Mouse (Mus musculus): ENCODE measurements at regions not wholly inside any gene's neighbourhood (a gene's known extent, or its start where the extent isn't known, plus 50 kb on each side); places are given as distances from the start of the nearest gene placed in this dataset.

DNA sequence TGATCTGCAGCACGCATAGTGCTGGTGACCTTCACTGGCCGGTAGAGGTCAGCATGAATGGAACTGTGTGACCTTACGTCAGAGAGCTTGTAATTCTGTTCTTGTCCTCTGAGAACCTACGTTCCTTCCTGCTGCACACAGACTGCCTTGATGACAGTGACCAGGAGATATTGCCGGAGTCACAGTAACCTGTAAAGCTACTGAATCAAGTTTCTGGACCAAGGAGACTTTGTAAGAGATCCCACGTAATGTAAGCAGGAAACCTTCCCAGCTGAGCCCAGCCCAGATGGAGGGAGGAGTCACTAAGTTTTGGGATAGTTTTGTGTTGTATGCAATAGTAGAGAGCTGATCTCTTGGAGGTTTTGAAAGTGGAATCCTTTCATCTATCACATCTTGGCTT lies 117.4 kb upstream of the Lyplal1 start:
- TF ChIP-seq CTCF (IDR thresholded peaks at IDR 0.05; ENCODE audit: borderline replicate concordance, insufficient read depth, low read depth, low read length) (no peak), POLR2A (IDR thresholded peaks at IDR 0.05; ENCODE audit: borderline replicate concordance, insufficient read depth, low read length) (no peak)

DNA sequence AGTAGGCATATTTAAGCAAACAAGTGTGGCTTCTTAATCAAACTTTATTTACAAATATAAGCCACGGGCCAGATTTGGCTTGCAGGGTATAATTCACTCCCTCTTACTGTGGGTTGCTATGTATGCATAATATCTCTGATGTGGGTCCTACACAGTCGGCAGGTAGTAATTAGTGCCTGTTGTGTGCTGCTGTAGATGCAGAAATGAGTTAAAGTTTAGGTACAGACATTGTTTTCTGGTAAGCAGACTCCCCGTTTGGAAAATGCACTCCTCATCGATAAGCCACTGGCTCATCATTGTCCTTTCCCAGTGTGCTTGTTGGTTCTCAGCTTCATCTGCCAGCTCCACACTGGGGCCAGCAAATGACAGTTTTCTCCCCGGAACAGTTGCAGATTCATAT lies 113.4 kb upstream of the Lyplal1 start:
- no peak for DNase-seq
- no peak overlapping the region for H3K27ac ChIP-seq (ENCODE audit: insufficient read depth, low read length)
- no peaks in the 10 kb centered on the region for H3K27me3 ChIP-seq (ENCODE audit: control insufficient read depth, insufficient read depth, low read length)
- H3K4me1 ChIP-seq (ENCODE audit: control insufficient read depth, insufficient read depth, low read length), result no peaks in the 10 kb centered on the region
- TF ChIP-seq CTCF (IDR thresholded peaks at IDR 0.05; ENCODE audit: borderline replicate concordance, insufficient read depth, low read depth, low read length) (no peak), POLR2A (IDR thresholded peaks at IDR 0.05; ENCODE audit: borderline replicate concordance, insufficient read depth, low read length) (no peak)
- 43% methylated on average over 5 of the region's 5 CpGs for WGBS
- H3K4me3 ChIP-seq (replicated peaks; ENCODE audit: insufficient read depth, low read depth, low read length), result no peak overlapping the region

More for the DNA sequence above, 117.4 kb upstream of the Lyplal1 start:
- Histone ChIP-seq H3K4me3 (replicated peaks; ENCODE audit: insufficient read depth, low read depth, low read length) (no peak overlapping the region), H3K27ac (ENCODE audit: insufficient read depth, low read length) (no peak overlapping the region), H3K27me3 (ENCODE audit: control insufficient read depth, insufficient read depth, low read length) (no peaks in the 10 kb centered on the region), H3K4me1 (ENCODE audit: control insufficient read depth, insufficient read depth, low read length) (no peaks in the 10 kb centered on the region)
- 87% methylated on average over 6 of the region's 6 CpGs for WGBS
- no peak for DNase-seq

DNA sequence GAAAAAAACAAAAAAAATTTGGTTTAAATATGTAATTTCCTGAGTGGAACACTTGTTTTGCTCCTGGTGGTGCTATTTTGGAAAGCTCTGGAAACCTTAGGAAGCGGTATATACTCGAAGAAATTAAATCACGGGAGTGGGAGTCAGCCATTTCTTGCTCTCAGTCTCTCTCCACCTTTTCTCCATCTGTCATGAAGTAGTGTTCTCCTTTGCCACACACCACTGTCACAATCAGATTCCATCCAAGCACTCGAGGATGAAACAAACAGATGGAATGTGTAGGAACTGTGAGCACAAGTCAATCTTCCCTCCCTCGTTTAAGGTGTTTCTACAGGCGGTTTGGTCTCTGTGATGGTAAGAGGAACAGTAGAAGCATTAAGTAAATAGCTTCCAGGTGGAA lies 112.7 kb upstream of the Lyplal1 start:
- Histone ChIP-seq H3K4me1 (ENCODE audit: control insufficient read depth, insufficient read depth, low read length) (no peaks in the 10 kb centered on the region), H3K27ac (ENCODE audit: insufficient read depth, low read length) (no peak overlapping the region), H3K4me3 (replicated peaks; ENCODE audit: insufficient read depth, low read depth, low read length) (no peak overlapping the region), H3K27me3 (ENCODE audit: control insufficient read depth, insufficient read depth, low read length) (no peaks in the 10 kb centered on the region)
- TF ChIP-seq CTCF (IDR thresholded peaks at IDR 0.05; ENCODE audit: borderline replicate concordance, insufficient read depth, low read depth, low read length), result no peak
- 60% methylated on average over 6 of the region's 6 CpGs for WGBS
- no peak for DNase-seq

DNA sequence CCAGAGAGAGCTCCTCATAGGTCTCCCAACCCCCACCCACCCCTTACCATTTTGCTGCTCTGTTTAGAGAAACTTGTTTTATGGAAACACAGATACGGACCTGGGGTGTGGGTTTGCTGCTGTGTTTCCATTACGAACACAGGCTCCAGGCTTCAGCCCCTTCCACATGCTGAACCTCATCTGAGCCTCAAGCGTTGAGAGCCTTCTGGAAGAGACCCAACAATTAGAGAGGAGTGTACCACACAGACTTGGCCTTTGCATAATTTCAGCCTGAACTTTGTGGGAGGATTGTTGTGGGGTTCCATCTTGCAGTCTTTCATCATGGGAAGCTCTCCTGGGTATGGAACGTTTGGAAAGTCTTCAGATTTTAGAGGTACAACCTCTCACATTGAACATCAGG lies 111.3 kb upstream of the Lyplal1 start:
- no peaks in the 10 kb centered on the region for H3K4me1 ChIP-seq (ENCODE audit: control insufficient read depth, insufficient read depth, low read length)
- no peaks in the 10 kb centered on the region for H3K27me3 ChIP-seq (ENCODE audit: control insufficient read depth, insufficient read depth, low read length)
- 78% methylated on average over 4 of the region's 4 CpGs for WGBS
- H3K4me3 ChIP-seq (replicated peaks; ENCODE audit: insufficient read depth, low read depth, low read length), result no peak overlapping the region
- H3K27ac ChIP-seq (ENCODE audit: insufficient read depth, low read length), result no peak overlapping the region
- TF ChIP-seq POLR2A (IDR thresholded peaks at IDR 0.05; ENCODE audit: borderline replicate concordance, insufficient read depth, low read length) (no peak), CTCF (IDR thresholded peaks at IDR 0.05; ENCODE audit: borderline replicate concordance, insufficient read depth, low read depth, low read length) (no peak)
- no peak for DNase-seq

DNA sequence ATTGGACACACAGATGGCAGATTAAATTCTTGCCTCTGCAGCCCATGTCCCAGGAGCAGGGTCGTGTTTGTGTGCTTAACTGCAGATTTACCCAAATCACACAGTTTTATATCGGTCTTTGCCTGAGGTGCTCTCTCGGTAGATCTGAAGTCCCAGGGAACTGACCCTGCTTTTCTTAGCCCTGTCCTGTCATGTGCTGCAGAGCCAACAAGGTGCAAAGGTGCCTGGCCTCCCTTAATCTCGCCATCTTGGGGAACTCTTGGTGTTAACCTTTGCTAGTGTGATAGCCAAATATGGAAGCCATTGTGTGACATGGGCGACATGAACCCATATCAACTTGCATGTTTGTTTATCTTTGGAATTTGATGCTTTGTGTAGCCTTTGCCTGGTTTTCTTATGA lies 107.1 kb upstream of the Lyplal1 start:
- H3K4me1 ChIP-seq (ENCODE audit: control insufficient read depth, insufficient read depth, low read length), result no peaks in the 10 kb centered on the region
- H3K4me3 ChIP-seq (replicated peaks; ENCODE audit: insufficient read depth, low read depth, low read length), result no peak overlapping the region
- DNase-seq, result no peak
- H3K27me3 ChIP-seq (ENCODE audit: control insufficient read depth, insufficient read depth, low read length), result no peaks in the 10 kb centered on the region
- WGBS, result 75% methylated on average over 5 of the region's 5 CpGs
- TF ChIP-seq POLR2A (IDR thresholded peaks at IDR 0.05; ENCODE audit: borderline replicate concordance, insufficient read depth, low read length), result no peak
- TF ChIP-seq CTCF (IDR thresholded peaks at IDR 0.05; ENCODE audit: borderline replicate concordance, insufficient read depth, low read depth, low read length), result no peak
- no peak overlapping the region for H3K27ac ChIP-seq (ENCODE audit: insufficient read depth, low read length)

DNA sequence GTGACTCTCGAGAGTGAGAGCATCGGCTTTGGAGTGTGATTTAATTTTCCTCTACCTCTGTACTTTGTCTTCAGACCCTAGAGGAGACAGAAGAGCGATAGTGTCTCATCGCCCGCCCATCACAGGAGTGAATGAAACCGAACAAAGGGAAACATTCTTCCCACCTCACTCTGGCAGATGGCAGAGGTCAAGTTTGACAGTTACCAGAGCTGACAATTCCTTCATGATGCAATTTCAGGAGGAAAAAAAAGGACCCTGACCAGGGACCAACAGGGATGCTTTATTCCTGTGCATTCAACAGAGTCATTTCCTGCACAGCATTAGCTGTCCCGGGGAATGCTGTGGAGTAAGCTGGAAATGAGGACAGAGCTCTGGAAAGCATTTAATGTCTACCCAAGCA lies 106.3 kb upstream of the Lyplal1 start:
- Histone ChIP-seq H3K27ac (ENCODE audit: insufficient read depth, low read length) (no peak overlapping the region), H3K27me3 (ENCODE audit: control insufficient read depth, insufficient read depth, low read length) (no peaks in the 10 kb centered on the region), H3K4me1 (ENCODE audit: control insufficient read depth, insufficient read depth, low read length) (no peaks in the 10 kb centered on the region), H3K4me3 (replicated peaks; ENCODE audit: insufficient read depth, low read depth, low read length) (no peak overlapping the region)
- TF ChIP-seq CTCF (IDR thresholded peaks at IDR 0.05; ENCODE audit: borderline replicate concordance, insufficient read depth, low read depth, low read length), result no peak
- TF ChIP-seq POLR2A (IDR thresholded peaks at IDR 0.05; ENCODE audit: borderline replicate concordance, insufficient read depth, low read length), result no peak
- no peak for DNase-seq
- WGBS, result 20% methylated on average over 7 of the region's 7 CpGs

DNA sequence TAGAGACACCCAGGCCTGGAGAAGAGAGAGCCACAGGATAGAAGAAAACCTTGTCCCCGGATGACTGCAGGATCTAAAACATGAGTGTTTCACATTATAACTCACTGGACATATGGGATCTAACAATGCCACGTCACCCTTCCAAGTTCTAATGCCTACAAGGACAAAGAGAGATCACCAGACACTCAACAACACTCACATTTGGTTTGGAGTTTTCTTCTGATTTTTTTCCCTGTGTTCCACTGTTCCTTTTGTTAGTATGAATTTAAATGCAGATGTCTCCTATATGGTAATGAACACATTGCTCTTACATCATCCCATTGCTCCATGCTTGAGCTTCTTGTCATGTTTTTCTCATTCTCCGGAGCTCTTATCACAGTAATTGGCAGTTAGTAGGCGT lies 101.9 kb upstream of the Lyplal1 start:
- 94% methylated on average over 4 of the region's 4 CpGs for WGBS
- TF ChIP-seq POLR2A (IDR thresholded peaks at IDR 0.05; ENCODE audit: borderline replicate concordance, insufficient read depth, low read length) (no peak), CTCF (IDR thresholded peaks at IDR 0.05; ENCODE audit: borderline replicate concordance, insufficient read depth, low read depth, low read length) (no peak)
- no peak for DNase-seq
- no peak overlapping the region for H3K4me3 ChIP-seq (replicated peaks; ENCODE audit: insufficient read depth, low read depth, low read length)
- H3K27ac ChIP-seq (ENCODE audit: insufficient read depth, low read length), result no peak overlapping the region
- H3K4me1 ChIP-seq (ENCODE audit: control insufficient read depth, insufficient read depth, low read length), result no peaks in the 10 kb centered on the region
- no peaks in the 10 kb centered on the region for H3K27me3 ChIP-seq (ENCODE audit: control insufficient read depth, insufficient read depth, low read length)

DNA sequence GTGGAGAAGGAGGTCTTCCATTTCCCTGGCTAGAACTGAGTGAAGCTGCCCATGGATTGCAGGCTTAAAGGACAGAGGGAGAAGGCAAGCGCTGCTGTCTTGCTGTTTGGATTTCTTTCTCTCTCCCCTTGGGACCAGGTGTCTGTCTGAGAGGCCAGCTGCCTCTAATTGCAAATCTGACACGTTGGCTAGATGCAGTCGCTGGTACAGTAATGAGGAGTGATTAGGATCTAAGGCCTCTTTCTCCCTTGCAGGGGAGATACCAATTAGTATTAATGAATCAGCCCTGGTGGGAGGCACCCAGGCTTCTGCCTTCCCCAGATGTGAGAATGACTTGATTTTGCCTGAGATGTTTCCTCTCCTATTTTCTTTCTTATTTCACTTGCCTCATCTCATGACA lies 100.1 kb upstream of the Lyplal1 start:
- Histone ChIP-seq H3K27me3 (ENCODE audit: control insufficient read depth, insufficient read depth, low read length) (no peaks in the 10 kb centered on the region), H3K4me1 (ENCODE audit: control insufficient read depth, insufficient read depth, low read length) (no peaks in the 10 kb centered on the region), H3K4me3 (replicated peaks; ENCODE audit: insufficient read depth, low read depth, low read length) (no peak overlapping the region), H3K27ac (ENCODE audit: insufficient read depth, low read length) (no peak overlapping the region)
- TF ChIP-seq CTCF (IDR thresholded peaks at IDR 0.05; ENCODE audit: borderline replicate concordance, insufficient read depth, low read depth, low read length) (no peak), POLR2A (IDR thresholded peaks at IDR 0.05; ENCODE audit: borderline replicate concordance, insufficient read depth, low read length) (no peak)
- 7% methylated on average over 3 of the region's 3 CpGs for WGBS
- DNase-seq, result no peak

Data from cerebellum, adult 2 months (tissue).